Mouse (Mus musculus): Measurements from ENCODE around the gene Cacna1g.

DNA sequence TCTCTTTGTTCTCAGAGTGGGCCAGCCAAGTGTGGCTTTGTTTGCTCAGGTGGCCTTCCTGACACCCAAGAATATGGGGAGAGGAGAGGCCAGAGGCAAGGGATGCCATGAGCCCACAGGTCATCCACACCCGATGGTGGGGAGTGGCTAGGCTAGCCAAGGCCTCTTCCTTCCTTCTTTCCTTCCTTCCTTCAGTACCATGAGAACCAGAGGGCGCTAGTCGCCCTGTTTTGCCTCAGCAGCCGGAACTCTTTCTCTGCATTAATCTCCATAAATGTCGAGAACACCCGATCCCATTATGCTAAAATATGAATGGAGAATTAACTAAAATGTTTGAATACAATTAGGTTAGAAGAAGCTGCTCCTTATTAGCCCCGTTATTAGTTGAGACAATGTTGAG lies 53.7 kb downstream of the Cacna1g start:
- TF ChIP-seq POLR2A (IDR thresholded peaks at IDR 0.05; ENCODE audit: control insufficient read depth, extremely low read depth, insufficient read depth, low read length, poor library complexity) = no peak
- TF ChIP-seq CTCF (IDR thresholded peaks at IDR 0.05; ENCODE audit: borderline replicate concordance, control insufficient read depth, extremely low read depth, insufficient read depth, low read length, poor library complexity) = no peak

Data from thymus, adult 2 months (tissue).